Mouse (Mus musculus): Measurements from ENCODE around the gene Chga.
A peak's percentile ranks its signal among the peaks of the same experiment; 100 is the strongest.

The Chga gene

GRCm38 (mm10) chr12:102557372-102557771 lies 2.6 kb downstream of the Chga start:
- peak in 1 of 2 experiments; percentile 28 for DNase-seq (ENCODE audit: inconsistent age in 2 of 2, low spot score in 1 of 2)

- DNase-seq (ENCODE audit: inconsistent age in 2 of 2, low spot score in 1 of 2): no peak
Observed at GRCm38 (mm10) chr12:102565086-102565485, 10.3 kb downstream of the Chga start.

- no peak for DNase-seq (ENCODE audit: inconsistent age in 2 of 2, low spot score in 1 of 2)
Observed at GRCm38 (mm10) chr12:102566951-102567350, 12.2 kb downstream of the Chga start.

GRCm38 (mm10) chr12:102568219-102568618 lies 13.4 kb downstream of the Chga start:
- no peak for DNase-seq (ENCODE audit: inconsistent age in 2 of 2, low spot score in 1 of 2)

GRCm38 (mm10) chr12:102570111-102570510 lies 15.3 kb downstream of the Chga start:
- DNase-seq (ENCODE audit: inconsistent age in 2 of 2, low spot score in 1 of 2): no peak

- no peak for DNase-seq (ENCODE audit: inconsistent age in 2 of 2, low spot score in 1 of 2)
Observed at GRCm38 (mm10) chr12:102570734-102571133, 16.0 kb downstream of the Chga start.

- no peak for DNase-seq (ENCODE audit: inconsistent age in 2 of 2, low spot score in 1 of 2)
Observed at GRCm38 (mm10) chr12:102571666-102572065, 16.9 kb downstream of the Chga start.

GRCm38 (mm10) chr12:102573036-102573435 lies 18.3 kb downstream of the Chga start:
- DNase-seq (ENCODE audit: inconsistent age in 2 of 2, low spot score in 1 of 2): no peak

GRCm38 (mm10) chr12:102575541-102576329 lies 21.0 kb downstream of the Chga start:
- DNase-seq (ENCODE audit: inconsistent age in 2 of 2, low spot score in 1 of 2): peak in 1 of 2 experiments; percentile 61

GRCm38 (mm10) chr12:102576659-102577398 lies 22.1 kb downstream of the Chga start:
- DNase-seq (ENCODE audit: inconsistent age in 2 of 2, low spot score in 1 of 2): peak in 1 of 2 experiments; percentile 57

- DNase-seq (ENCODE audit: inconsistent age in 2 of 2, low spot score in 1 of 2): peak; percentile 74 to 92
Observed at GRCm38 (mm10) chr12:102579041-102579440, 24.3 kb downstream of the Chga start.

- DNase-seq (ENCODE audit: inconsistent age in 2 of 2, low spot score in 1 of 2): no peak
Observed at GRCm38 (mm10) chr12:102581579-102582196, 26.9 kb downstream of the Chga start.

GRCm38 (mm10) chr12:102582441-102582840 lies 27.7 kb downstream of the Chga start:
- no peak for DNase-seq (ENCODE audit: inconsistent age in 2 of 2, low spot score in 1 of 2)

- DNase-seq (ENCODE audit: inconsistent age in 2 of 2, low spot score in 1 of 2): no peak
Observed at GRCm38 (mm10) chr12:102585390-102585789, 30.6 kb downstream of the Chga start.

- DNase-seq (ENCODE audit: inconsistent age in 2 of 2, low spot score in 1 of 2): no peak
Observed at GRCm38 (mm10) chr12:102586286-102586881, 31.6 kb downstream of the Chga start.

GRCm38 (mm10) chr12:102587106-102587505 lies 32.3 kb downstream of the Chga start:
- no peak for DNase-seq (ENCODE audit: inconsistent age in 2 of 2, low spot score in 1 of 2)

GRCm38 (mm10) chr12:102590711-102591360 lies 36.1 kb downstream of the Chga start:
- DNase-seq (ENCODE audit: inconsistent age in 2 of 2, low spot score in 1 of 2): no peak

- DNase-seq (ENCODE audit: inconsistent age in 2 of 2, low spot score in 1 of 2): peak; percentile 76 to 83
Observed at GRCm38 (mm10) chr12:102593699-102594098, 38.9 kb downstream of the Chga start.

GRCm38 (mm10) chr12:102594627-102595026 lies 39.9 kb downstream of the Chga start:
- DNase-seq (ENCODE audit: inconsistent age in 2 of 2, low spot score in 1 of 2): no peak

GRCm38 (mm10) chr12:102596410-102596809 lies 41.6 kb downstream of the Chga start:
- no peak for DNase-seq (ENCODE audit: inconsistent age in 2 of 2, low spot score in 1 of 2)

- no peak for DNase-seq (ENCODE audit: inconsistent age in 2 of 2, low spot score in 1 of 2)
Observed at GRCm38 (mm10) chr12:102597466-102597865, 42.7 kb downstream of the Chga start.

Measured in adrenal gland, adult (tissue).